Mouse (Mus musculus) gastrocnemius, postnatal 10 days (tissue): ENCODE measurements around the gene Cask. TPM values are rescaled to one million over a fixed set of nuclear protein-coding genes. Genes with fewer than 3 reads are reported as not detected.

Experiments used
- DNase-seq: peaks from one replicate; pipeline ENCODE4 v3.0.0; 2021; ENCODE audit warnings: mixed read lengths
- total RNA-seq, 2 experiments: library from RNA; stranded (reverse); gene quantifications; 2 replicates each; pipeline ENCODE4 v1.2.3; 2021

The Cask gene
- total RNA-seq, 2 experiments from 2014 or later, result 26.3 to 37.7 TPM

DNA sequence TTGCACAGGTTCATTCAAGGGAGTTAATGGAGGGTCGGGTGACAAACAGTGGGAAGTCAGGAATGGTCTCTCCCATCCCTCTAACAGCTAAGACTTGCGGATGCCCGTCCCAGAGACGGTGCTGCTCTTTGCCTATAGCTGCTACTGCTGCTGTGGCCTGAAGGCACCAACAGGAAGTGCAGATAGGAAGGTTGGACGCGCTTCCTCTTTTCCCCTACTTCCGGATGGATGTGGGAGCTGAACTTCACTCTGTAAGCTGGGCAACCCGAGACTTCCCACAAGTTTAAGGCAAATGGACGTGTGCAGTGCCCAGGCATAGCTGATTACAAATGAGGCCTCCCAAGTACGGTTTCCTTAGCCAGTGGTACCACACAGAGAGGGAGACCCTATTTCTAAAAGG lies 333.1 kb downstream of the Cask start:
- no peak for DNase-seq

DNA sequence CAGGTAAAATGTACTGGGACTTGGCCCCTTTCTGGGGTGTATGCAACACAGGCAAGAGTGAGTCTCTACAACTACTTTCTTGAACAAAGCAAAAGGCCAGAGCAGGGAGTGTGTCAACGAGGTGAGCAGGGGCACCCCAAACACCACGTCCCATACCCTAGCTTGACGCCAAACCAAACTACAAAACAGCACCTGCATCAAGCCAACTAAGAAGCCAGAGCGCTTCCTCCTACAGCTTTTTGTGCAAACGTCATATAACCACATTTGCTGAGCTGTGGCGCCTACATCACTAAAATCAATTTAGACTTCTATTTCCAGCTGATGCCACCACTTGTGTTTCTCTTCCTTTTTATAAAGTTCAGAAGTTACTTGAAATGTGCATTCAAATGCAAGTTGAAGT lies 334.7 kb downstream of the Cask start:
- no peak for DNase-seq

DNA sequence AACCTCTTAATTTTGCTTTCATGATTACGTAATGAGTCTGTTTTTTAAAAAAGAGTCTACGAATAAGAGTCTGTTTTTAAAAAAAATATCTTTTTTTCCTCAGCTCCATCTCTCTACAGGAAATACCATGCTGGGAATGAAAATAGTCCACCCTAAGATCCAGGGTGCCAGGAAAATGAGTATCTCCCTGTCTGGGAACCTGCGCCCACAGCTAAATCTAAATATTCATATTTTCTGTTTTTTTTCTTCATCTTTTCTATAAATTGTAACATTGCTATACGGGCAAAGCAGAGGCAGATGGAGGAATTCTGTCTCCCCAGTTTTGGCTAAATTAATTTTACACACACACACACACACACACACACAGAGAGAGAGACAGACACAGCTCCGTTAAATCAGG lies 337.3 kb downstream of the Cask start:
- no peak for DNase-seq

DNA sequence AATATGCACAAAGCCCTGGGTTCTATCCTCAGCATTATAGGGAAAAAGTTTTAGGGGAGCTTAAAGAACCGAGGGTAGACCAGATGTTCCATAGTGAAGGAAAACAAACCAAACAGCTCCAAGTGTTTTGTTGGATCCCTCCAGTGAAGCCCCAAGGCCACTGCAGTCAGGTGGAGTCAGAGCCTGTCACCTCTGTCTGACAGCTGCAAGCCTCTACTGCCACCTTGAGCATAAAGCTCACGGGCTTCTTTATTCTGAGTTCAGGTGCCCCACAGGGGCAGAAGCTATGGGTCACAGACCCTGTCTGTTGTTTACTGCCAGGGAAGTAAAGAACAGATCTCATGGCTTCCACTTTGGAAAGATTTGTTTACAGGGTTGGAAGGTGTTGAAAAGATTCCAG lies 338.0 kb downstream of the Cask start:
- no peak for DNase-seq

DNA sequence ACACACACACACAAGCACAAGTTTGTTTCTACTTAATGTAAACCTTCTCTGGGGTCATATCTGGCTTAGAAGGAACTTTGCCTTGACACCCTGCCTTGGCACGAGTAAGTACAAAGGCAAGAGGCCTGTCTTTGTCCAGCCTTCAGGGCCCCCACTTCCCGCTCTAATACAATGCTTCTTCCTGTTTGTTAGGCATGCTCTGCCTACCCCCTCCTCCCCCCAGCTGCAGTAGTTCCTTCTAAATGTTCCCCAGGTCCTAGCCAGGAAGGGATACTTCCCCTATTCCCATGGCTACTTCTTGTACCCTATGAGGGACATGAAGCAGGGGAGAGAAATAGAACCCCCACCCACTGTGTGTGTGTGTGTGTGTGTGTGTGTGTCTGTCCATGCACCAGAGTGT lies 344.8 kb downstream of the Cask start:
- DNase-seq, result no peak

DNA sequence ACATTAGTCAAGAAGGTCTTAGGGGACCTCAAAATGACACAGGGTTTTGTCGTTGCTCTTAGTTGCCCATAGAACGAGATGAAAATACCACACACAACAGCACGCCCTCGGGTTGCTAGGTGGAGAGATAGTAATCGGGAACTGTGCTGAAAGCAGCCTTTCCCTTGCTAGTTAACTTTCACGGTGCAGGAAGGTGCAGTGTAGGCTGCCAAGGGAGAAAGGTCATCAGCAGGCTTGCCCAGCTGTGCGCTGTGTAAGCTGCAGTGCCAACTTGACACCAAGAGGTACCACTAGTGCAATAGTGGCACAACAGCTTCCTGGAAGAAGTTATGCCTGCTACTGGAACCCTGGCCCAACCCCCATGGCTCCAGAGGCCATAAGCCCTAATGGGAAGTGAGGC lies 346.8 kb downstream of the Cask start:
- no peak for DNase-seq

DNA sequence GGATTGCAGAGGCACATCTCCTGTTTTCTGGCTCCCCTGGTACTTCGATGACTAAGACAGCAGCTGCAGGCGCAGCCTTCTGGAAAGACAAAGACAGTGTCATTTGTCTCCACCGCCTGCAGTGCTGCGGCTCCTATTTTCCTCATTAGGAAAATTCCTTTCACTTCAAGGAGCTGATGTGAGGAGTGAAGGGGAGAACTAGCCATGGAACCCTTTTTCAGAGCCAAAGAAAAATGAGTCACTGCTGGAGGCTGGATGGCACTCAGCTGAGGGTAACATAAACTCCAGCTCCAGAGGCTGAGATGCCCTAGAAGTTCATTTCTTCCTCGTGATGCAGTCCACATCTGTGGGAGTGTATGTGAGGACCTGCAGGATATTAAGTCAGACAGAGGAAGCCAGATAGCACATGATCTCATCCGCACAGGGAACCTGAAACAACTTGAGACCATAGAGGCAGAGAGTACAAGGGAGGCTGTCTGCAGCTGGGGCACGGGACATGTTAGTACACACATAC lies 348.2 kb downstream of the Cask start:
- no peak for DNase-seq

DNA sequence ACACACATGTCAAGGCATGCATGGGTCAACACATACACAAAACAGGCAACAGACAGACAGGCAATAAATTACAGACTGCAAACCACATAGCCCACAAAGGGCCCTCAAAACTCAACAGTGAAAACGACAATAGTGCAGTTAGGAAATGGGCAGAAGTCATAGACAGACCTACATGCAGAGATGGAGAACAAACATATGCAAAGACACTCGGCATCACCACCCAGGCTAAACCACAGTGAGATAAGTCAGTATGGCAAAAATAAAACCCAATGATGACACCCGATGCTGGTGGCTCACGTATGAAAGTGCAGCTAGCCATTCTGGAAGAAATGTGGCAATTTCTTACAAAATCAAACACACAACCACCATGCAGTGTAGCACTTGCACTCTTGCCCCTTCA lies 350.9 kb downstream of the Cask start:
- DNase-seq, result no peak

DNA sequence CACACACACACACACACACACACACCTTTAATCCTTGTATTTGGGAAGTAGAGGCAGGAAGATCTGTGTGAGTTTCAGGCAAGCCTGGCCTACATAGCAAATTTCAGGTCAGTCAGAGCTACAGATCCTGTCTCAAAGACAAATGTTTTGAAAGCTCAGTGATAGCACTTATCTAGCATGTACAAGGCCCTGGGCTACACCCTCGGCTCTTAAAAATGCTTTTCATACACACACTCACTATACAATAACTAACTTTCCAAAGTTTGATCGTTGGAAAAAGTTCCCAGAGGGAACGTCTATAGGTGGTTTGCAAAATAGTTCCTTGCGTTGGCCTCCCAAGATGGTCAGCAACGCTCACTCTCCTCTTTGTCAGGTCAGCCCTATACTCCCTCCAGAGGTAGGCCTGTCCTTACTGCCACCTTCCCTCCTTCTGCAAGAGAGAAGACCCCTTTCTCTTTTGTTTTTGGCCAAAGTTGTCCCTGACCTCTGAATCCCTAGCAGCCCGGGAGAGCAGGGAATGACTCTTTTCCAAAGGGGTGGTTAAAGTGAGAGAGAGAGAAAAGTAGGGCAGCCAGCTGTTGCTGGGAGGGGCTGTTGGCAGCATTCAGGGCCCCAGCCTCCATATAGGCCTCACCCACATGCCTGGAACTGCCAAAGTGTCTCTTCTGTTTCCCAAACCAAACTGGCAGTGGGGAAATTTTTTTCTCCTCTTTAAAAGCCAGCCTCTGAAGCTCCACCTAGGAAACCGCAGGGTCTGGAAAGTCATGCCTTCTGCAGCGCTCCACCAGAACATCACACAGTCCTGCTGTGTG lies 356.1 kb downstream of the Cask start:
- no peak for DNase-seq

DNA sequence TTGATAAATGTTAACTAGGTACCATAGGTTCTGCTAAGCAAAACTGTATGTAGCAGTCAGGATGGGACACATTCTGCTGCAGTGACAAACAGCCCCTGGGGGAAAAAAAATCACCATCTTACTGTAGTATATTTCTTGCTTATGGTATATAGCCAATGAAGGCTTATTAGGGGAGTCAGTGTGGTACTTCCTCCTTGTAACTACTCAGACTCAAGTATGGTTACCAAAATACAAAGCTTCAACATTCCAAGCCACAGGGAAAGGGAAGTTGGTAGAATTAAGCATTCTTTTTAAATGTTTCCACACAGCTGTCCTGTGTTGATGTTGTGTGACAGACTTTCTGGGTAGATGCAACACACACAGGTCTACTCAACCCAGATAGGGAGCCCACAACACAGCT lies 358.2 kb downstream of the Cask start:
- no peak for DNase-seq

DNA sequence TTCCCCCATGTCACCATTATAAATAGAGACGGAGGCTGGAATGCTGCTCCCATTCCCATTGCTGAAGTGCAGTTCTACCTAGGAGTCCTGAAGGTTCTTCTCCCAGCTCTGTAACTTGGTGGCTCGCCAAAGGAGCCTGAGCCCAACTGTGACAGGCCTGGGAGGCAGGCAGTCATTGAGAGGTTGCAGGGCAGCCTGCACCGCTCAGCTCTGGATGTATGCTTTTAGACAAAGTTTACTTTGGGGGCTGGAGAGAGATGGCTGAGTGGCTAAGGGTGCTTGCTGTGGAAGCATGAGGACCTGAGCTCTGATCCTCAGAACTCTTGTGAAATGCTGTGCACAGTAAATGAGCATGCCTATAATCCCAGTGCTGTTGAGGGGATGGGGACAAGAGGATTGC lies 360.2 kb downstream of the Cask start:
- DNase-seq, result no peak

DNA sequence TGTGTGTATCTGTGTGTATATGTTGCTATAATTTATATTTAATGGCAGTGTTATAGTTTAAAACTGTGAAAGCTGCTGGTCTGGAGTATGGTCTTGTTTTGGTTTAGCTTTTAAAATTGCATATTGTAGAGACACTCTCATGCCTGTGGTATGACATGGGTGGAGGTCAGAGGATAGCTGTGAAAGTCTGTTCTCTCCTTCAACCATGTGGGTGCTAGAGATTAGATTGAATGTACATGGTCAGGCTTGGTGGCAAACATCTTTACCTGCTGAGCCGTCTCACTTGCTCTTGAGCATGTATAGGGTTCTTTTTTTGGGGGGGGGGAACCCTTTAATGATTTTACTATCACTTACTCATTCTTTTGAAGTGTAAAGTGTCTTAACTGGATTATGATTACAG lies 361.4 kb downstream of the Cask start:
- no peak for DNase-seq

DNA sequence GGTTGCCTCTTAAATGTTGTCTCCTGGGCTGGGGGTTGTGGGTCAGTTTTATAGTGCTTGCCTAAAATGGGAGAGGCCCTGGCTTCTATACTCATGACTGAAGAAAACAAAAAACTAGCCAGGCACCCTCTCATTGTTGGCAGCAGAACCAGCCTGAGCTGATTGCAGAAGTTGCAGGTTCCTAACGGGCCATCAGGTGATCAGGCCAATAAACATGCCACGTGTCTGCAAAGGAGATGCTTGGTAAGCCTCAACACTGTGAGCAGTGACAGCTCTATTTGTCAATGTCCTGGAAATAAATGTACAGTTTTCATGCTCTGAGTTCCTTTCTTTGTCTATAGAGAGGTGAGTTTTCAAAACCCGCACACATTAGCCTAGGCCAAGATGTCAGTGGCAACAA lies 362.2 kb downstream of the Cask start:
- DNase-seq, result no peak

DNA sequence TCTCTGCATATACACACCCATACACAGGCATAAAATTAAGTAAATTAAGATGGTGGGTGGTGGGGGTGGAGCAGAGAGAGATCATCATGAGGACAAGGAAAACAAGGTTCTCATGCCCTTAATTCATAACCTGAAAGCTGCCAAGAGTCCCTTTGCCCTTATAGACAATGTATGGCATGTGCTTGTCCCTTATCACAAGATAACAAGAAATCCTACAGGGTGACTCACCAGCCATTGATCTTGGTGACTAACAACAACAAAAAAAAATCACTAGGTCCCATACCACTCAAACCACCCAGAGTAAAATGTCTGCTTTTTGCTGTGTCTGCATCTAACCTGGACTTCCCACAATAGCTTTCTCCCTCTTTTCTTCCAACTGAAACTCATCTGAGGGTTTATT lies 366.7 kb downstream of the Cask start:
- no peak for DNase-seq

DNA sequence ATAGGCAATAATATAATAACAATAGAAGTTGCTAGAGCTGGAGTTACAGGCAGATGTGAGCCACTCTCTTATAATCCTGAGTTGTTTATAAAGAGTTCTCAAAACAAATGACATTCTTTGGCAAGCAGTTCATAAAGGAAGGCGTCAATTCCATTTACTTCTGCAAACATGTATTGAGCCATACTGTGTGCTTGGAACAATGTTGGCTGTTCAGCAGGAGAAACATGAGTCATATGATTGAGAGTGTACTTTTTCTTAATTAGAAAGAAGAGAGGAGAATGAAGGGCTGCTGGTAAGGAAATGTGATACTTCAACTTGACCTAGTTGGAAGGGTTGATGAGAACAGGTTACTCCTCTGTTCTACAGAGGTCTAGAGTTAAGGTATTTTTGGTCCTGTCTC lies 368.6 kb downstream of the Cask start:
- DNase-seq, result no peak

DNA sequence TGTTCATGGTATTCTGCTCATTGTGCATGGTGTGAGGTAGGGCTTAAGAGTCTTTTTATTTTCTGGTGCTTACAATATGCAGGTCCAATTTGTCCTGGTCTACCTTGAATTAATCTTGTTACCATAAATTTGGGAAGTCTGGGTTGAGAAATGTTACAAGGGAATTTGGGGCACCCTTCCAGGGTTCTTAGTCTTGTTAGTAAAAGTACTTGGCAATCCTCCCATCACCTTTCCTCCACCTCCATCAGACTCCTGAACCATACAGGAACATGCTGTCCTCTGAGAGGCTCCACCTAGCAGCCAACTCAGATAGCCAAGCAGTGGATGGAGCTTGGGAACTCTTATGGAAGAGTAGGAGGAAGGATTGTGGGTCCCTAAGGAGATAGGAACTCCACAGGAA lies 371.6 kb downstream of the Cask start:
- DNase-seq, result no peak

DNA sequence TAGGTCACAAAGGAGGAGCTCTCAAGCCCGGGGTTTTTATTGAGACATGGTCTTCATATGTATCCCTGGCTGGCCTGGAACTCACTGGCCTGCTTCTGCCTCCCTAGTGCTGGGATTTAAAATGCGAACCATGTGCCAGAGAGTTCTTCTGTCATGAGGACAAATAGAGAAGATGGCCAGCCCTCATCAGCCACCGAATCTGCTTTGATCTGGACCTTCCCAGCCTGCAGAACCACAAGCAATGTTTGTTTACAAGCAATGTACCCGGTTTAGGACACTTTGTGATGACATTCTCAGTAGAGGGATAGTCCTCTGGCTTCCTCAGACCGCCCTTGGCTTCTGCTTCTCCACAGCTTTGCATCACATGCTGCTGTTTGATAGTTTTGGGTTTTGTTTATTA lies 372.9 kb downstream of the Cask start:
- DNase-seq, result no peak

DNA sequence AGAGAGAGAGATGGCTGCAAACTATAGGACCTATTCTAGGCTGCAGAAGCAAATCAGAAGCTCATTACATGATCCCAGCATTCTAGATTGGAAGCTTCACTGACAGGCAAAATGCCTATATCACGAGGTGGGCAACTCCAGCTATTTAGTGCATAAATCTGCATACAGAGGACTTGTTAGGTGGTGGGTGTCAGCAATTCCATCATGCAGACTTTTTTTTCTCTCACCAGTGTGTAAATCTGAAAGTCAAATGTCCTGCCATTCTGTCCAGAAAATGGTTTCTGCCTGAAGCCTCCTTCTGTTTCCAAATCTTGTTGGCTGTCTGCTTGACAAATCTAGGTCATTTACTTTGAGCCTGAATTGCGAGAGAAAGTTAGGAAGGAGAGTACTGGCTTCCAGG lies 373.6 kb downstream of the Cask start:
- no peak for DNase-seq

DNA sequence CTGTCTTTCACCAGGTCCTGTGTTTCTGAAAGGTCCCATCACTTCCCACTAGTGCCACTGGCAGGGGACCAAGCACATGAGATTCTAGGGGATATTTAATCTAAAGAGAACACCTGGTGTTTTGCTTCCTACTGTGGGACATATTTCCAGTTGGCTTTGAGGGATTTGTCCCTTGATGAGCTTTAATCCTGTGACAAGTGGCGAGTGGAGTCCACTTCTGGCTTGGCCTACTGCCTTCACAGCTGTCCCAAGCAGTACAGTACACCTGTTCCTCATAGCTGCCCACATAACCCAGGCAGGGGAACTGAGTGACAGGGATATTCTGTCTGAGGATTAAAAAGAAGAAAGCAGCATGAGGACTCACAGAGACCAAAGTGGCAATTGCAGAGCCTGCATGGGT lies 375.8 kb downstream of the Cask start:
- DNase-seq, result no peak

DNA sequence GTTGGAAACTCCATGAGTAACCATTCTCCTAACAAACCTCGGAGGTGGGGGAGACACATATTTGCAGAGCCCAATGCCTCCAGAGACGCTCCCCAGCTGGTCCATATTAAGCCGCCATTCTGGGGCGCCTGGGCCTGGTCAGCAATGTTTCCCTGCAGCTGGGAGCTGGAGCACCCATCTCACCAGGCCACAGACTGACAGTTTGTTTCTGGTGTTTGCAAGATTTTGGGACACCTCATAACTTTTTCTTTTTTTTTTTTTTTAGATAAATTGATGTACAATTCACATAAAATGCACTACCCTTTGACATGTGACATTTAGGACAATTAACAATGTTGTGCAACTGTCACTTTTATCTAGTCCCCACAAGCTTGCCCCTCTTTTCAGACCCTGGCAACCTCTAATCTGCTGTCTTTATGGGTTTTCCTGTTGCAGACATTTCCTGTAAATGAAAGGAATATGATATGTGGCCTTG lies 378.4 kb downstream of the Cask start:
- no peak for DNase-seq

DNA sequence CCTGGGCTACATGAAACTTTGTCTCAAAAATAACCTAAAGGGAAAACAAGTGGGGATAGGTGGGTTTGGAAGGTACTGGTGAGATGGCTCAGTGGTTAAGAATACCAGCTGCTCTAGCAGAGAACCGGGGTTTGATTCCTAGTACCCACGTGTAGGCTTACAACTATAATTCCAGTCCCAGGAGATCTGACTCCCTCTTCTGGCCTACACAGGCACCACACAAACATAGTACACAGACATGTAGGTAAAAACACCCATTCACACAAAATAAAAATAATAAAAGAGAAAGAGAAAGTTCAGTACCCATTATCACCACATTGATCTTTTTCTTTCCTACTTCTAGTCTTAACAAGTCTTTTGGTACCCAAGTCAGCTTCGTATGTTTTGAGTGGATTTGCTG lies 379.2 kb downstream of the Cask start:
- DNase-seq, result no peak

DNA sequence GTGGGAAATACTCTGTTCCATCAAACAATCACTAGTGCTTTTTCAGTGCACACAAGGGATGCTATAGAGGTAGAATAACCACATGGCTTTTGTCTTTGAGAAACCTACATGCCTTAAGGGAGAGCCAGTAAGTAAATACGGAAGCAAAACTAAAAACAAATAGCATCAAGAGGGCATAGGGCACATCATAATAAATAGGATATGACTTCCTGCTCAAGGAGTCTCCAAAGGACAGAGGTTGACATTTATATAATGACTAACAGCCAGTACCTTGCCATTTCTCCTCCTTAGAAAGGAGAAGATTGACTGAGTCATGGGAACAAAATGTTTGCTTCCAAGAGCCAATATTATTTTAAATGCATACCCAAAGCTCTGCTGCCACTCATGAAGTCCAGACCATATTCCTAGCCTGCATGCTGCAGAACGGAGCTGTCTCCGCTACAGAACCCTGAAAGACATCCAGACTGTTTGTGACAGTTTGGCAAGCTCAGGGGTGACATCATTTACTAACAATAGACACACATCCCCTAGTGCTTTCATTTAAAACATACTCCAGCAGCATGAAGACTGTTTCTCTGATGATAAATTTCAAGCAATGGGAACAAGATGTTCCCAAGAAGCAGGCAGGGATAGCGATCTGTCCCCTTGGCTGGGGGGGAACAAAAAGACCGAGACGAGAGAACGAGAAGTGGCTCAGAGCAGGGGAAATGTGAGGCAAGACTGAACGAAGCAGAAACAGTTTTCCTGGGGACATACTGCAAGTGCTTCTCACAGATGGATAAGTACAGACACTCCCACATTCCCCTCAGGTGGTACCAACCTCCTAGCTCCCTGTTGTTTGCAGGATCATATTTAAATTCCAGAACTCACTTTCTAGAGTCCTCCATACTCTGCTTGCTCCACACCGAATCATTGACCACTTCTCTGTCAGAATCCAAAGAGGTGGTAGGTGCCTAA lies 381.7 kb downstream of the Cask start:
- DNase-seq, result peak; percentile 13

DNA sequence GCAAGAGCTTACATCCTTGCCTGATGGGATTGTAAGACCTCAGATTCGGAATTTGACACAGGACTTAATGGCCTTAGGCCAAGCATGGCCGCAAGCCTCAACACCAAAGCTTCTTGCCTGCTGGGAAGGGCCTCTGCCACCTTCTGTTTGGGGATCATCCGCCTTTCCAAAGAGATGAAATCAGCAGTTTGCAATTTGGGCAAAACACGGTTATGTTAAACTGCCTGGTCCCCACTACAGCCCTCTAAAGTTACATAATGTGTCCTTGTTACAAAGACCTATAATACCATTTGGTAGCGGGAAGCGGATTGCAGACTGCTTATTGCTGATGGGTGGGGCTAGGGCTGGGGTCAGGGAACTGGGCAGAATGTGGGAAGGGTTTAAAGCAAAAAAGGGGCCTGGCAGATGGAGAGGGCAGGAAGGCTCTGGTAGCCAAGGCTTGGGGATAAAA lies 384.0 kb downstream of the Cask start:
- DNase-seq, result no peak
